ENCODE assay signal across 9 mouse cellular contexts in genomic region chr5:101700607-101701006, GRCm38 (mm10). TPM values are rescaled to one million over a fixed set of nuclear protein-coding genes. Genes with fewer than 3 reads are reported as not detected.
DNase-seq lines count a peak whose midpoint lies in the region; ATAC-seq and TF ChIP-seq lines count a peak whose summit lies in the region.
"Had no signal": no experiment of that assay in that cellular context is flagged by ENCODE, and none has a peak within 500 bp of the region (broad histone marks: within the 10 kb centered on the region; RNA-seq: fewer than 3 reads in every experiment).

No protein-coding gene starts in this region.

- H3K27ac ChIP-seq in heart, adult 2 months = no peak overlapping the region
- H3K27ac ChIP-seq in limb, embryonic 14.5 days (replicated peaks; ENCODE audit: low read depth, low read length) = no peak overlapping the region

- no peak for TF ChIP-seq EP300 in heart, adult 2 months (IDR thresholded peaks at IDR 0.05; ENCODE audit: insufficient read depth, low read depth, low read length)

- no peak for TF ChIP-seq POLR2A in heart, adult 2 months (IDR thresholded peaks at IDR 0.05; ENCODE audit: insufficient read depth, low read depth, low read length)
- TF ChIP-seq POLR2A in limb, embryonic 14.5 days (IDR thresholded peaks at IDR 0.05; ENCODE audit: borderline replicate concordance, extremely low read depth, insufficient read depth, insufficient read length) = no peak

- no peak overlapping the region for H3K4me2 ChIP-seq in limb, embryonic 14.5 days (replicated peaks; ENCODE audit: low read depth, low read length, severe bottlenecking)

- H3K4me1 ChIP-seq in heart, adult 2 months (ENCODE audit: control insufficient read depth, insufficient read depth, low read length) = no peaks in the 10 kb centered on the region
- peaks cover 3% of the 10 kb centered on the region; the same call in 1 of the 2 replicates for H3K4me1 ChIP-seq in limb, embryonic 14.5 days (ENCODE audit: control insufficient read depth, insufficient read depth, low read length)

- H3K79me2 ChIP-seq in heart, adult 2 months (replicated peaks; ENCODE audit: control insufficient read depth, insufficient read depth, low read length) = no peaks in the 10 kb centered on the region

- peak; percentile 78 for TF ChIP-seq CTCF in heart, adult 2 months (IDR thresholded peaks at IDR 0.05)

- no peaks in the 10 kb centered on the region for H3K27me3 ChIP-seq in heart, adult 2 months (ENCODE audit: control insufficient read depth, insufficient read depth, low read length)
- no peaks in the 10 kb centered on the region for H3K27me3 ChIP-seq in limb, embryonic 14.5 days (ENCODE audit: control insufficient read depth, insufficient read depth, low read length)

- no peaks in the 10 kb centered on the region for H3K9me3 ChIP-seq in limb, embryonic 14.5 days (ENCODE audit: control insufficient read depth, low read length)

- no peaks in the 10 kb centered on the region for H3K36me3 ChIP-seq in heart, adult 2 months (ENCODE audit: control insufficient read depth, insufficient read depth, low read length)
- H3K36me3 ChIP-seq in limb, embryonic 14.5 days (ENCODE audit: control insufficient read depth, insufficient read depth, low read length) = no peaks in the 10 kb centered on the region

- intact Hi-C loops in heart, adult 2 months (cut with DNase I) = no loop called here

- H3K9ac ChIP-seq in heart, adult 2 months (ENCODE audit: low read depth, low read length) = no peak overlapping the region
- H3K9ac ChIP-seq in limb, embryonic 14.5 days (ENCODE audit: low read depth, low read length, severe bottlenecking) = no peak overlapping the region

- no peak for DNase-seq in heart, adult 2 months
- DNase-seq in heart, adult 11 months = no peak
- DNase-seq in ovary, postnatal 14 days (ENCODE audit: low spot score) = peak; percentile 10
- no peak for DNase-seq in ovary, adult 18-20 months (ENCODE audit: low spot score)
- peak; percentile 64 to 70 for DNase-seq in cerebellum, postnatal 14 days
- DNase-seq in limb, embryonic 14.5 days (ENCODE audit: low spot score) = peak; percentile 56
- no peak for DNase-seq in testis, postnatal 14 days (ENCODE audit: low spot score)
- DNase-seq in T-cell, adult 2 months (ENCODE audit: low spot score) = no peak

- H3K4me3 ChIP-seq in heart, adult 2 months = no peak overlapping the region
- no peak overlapping the region for H3K4me3 ChIP-seq in limb, embryonic 14.5 days (replicated peaks; ENCODE audit: low read length)

- ATAC-seq in limb, embryonic 14.5 days (ENCODE audit: low FRiP score, low read depth) = no peak

- 0% methylated on average over 3 of the region's 3 CpGs for WGBS in heart, adult 2 months
- 4% methylated on average over 3 of the region's 3 CpGs for WGBS in limb, embryonic 14.5 days

RNA-seq across cellular contexts. Expression of gene Nkx6-1, which starts 35.8 kb away (rescaled TPM):
- under 1 TPM in 1 of 2 experiments, not detected in 1; 0.09 TPM for total RNA-seq in heart, adult 2 months (2021)
- 0.08 TPM in 1 of 2 replicates, not detected in the other for polyA plus RNA-seq in heart, adult 2 months (2012; rRNA removed)
- polyA plus RNA-seq in limb, embryonic 14.5 days (2012; rRNA removed) = 0.25 and 0.31 TPM in 2 replicates
- 0.10 TPM in 2 replicates for polyA plus RNA-seq in limb, embryonic 14.5 days (2014; fragmentation: Nextera tagmentation; extraction: Ambion mirVana)
- total RNA-seq: adrenal gland, postnatal 36 days had no signal

Comparison
In these comparisons a context has a peak if more than half of its experiments do, and no peak if none do; other contexts are left out.
1. DNase-seq: peak in ovary, postnatal 14 days (single experiment), cerebellum, postnatal 14 days (2 of 2) and limb, embryonic 14.5 days (single experiment); none in heart, adult 2 months (0 of 2), heart, adult 11 months (single experiment), ovary, adult 18-20 months (single experiment), testis, postnatal 14 days (single experiment) and T-cell, adult 2 months (single experiment).